Mouse (Mus musculus) cerebellum, adult 9-11 months (tissue): ENCODE measurements around the gene Adipor2.
"Not testable (repeated sequence)": the region's sequence is repeated elsewhere in the genome, so short reads cannot be mapped to it uniquely, and the experiment has no call there.

Experiments
- DNase-seq: peaks from one replicate; pipeline ENCODE4 v3.0.0; 2022

Gene Adipor2

DNA sequence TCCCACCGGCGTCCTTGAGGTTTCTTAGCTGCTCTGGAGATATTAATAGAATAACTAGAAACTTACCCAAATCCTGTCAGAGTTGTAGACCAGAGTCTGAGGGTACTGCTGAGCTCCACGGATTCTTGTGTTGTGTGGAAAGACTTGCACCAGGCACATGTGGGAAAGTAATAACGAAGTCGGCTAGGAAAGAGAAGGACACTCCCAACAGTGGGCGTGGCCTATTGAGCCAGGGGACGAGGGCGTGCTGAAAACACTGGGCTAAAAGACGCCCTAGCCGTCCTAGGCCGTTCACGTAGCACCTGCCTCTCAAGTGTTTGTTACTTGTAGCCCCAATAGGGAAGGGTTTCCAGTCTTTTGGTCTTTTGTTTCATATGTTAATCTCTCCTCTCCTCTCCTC is at the start of gene Adipor2:
Gene Adipor2, minus strand, starts transcription at position 351 of the 400 bp plus-strand sequence.
- no peak for DNase-seq

DNA sequence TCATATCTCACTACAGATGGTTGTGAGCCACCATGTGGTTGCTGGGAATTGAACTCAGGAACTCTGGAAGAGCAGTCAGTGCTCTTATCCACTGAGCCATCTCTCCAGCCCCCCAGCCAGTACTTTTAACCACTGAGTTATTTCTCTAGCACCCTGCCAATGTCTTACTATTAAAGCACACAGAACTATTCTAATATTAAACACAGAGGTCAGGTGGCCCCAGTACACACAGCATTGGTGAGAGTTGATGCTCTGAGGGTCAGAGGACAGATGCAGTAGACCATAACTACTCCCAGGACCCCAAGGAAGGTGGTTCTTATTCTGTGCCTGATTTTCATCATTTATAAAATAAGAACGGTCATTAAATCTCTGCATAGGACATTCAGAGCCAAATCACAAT is 48.7 kb upstream of the Adipor2 start:
- no peak for DNase-seq

DNA sequence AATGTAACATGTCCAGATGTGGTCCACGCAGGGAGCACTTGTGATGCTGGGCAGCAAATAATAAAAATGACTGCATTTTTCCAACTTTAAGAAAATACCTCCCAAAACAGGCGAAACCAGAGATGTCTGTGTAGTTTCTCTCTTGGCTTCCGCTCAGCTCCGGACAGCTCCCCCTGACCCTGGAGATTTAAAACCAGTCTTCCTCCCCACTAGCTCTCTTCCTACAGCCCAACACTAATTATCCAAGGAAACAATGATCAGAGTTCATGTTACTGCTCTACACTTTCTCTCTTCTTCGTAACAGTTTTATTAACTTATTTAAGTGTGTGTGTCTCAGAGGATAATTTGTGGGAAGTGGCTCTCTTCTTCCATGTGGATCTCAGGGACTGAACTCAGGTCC is 42.9 kb upstream of the Adipor2 start:
- no peak for DNase-seq

DNA sequence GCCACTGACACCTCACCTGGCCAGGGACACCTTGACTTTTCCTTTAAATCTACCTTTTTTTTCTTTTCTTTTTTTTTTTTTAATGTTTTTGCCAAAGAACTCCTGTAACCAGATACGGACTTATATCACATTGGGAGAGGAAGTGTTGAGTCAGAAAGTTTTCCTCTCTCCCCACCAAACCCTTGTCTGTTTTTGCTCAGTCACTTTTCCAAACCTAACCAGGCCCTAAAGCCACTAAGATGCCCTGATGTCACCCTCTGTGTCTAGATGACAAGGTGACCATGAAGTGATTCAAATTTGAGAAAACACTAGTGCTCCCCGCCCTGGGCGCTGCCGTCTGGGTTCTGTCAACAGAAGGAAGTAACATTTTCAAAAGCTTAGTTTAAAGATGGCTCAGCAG is 41.5 kb upstream of the Adipor2 start:
- no peak for DNase-seq

DNA sequence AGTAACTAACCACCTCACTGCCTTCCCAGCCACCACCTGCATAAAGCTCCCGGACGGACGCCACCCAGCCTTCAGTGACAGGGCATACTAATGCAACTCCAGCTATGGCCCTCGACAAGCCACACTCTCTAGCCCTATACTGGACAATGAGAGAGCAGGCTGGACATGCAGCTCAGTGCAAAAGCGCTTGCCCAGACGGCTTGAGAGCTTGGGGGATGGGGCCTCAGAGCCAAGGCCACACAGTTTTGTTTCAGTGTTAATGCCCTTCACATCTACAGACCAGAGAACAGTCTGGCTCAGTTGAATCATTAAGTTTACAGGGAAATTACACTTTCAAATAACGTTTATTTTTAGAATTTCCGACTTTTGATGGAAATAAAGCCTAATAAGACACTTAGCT is 40.7 kb upstream of the Adipor2 start:
- no peak for DNase-seq

DNA sequence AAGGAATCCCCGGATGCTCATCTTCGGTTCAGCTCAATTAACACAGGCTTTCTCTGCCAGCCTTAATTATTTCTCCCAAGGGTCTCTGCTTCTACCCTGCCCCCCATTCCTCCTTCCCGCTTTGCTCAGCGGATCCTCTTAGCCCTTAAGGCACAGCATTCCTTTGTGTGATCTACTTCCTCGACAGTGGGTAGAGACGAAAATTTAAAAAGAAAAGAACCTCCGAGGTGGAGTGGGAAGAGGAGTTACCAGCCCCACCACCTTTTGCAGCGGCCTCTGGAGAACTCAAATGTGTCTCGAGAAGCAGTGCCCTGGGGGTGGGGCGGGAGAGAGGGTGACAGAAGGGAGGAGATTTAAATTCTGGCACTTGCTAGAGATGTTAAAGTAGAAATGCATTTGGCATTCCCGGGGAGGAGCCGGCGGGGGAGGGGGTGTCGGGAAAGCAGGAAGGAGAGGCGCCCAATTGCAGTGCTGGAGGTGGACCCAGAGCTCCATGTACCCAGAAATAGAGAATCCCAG is 34.5 kb upstream of the Adipor2 start:
- DNase-seq, result peak; percentile 51

DNA sequence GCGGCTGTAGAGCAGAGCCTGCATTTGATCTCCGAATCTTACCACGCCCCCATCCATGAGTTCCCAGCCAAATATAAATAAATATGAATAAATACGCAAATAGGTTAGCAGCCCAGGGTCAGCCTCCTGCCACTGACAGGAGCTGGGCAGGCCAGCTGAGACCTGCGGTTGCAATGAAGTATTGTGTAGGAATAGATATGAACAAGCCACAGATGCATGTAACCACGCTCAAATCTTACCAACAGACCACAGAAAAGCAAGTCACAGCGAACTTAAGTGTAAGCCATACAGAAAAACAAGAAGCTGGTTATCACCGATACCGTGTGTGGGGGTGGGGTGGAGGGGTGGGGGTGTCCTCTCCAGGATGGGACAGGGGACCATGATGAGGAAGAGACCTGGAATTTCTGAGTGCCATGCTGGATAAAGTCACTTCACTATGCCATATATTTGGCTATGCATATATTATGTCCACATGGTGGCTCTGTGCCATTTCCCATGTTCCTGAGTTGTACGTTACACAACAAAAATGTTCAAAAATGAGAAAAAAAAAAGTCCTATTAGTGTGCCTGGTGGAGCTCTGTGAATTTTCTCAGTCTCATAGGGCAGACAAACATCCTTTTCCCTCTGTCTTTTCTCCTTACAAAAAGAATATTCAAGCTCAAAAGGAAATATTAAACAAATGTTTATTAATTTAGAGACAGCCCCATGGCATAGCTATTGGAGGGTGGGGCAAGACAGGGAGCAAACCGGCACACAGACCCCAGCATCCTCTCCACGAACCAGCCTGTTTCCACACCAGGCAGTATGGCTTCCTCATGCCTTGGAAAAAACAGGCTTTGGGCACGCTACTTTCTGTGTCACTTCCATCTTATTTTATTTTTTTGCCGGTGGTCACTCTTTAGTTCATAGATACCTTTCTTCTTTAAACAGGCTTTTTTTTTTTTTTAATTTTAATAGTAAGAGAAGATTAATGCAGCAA is 33.8 kb upstream of the Adipor2 start:
- DNase-seq, result no peak

DNA sequence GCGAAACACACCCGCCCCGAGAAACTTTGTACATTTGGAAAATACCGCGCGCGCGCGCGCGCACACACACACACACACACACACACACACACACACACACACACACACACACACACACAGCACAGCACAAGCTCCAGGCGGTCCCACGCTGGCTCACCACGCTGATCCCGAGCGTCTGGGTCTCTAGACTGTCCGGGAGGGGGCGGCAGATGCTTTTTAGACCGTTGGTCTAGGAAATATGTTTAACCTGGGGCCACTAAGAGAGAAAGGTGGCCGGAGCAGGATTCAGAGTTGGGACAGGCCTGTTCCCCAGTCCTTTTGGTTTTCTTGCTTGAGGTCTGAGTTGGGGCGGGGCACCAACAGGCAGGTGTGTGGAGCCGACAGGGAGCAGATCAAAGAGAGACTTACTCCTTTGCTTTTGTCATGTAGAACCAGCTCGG is 31.6 kb upstream of the Adipor2 start:
- no peak for DNase-seq

- DNase-seq, result no peak
Measured at GRCm38 (mm10) chr6:119448321-119449059, 31.0 kb upstream of the Adipor2 start.

GRCm38 (mm10) chr6:119445671-119446607 is 28.4 kb upstream of the Adipor2 start:
- no peak for DNase-seq

GRCm38 (mm10) chr6:119443742-119444645 is 26.5 kb upstream of the Adipor2 start:
- DNase-seq, result peak; percentile 76

DNA sequence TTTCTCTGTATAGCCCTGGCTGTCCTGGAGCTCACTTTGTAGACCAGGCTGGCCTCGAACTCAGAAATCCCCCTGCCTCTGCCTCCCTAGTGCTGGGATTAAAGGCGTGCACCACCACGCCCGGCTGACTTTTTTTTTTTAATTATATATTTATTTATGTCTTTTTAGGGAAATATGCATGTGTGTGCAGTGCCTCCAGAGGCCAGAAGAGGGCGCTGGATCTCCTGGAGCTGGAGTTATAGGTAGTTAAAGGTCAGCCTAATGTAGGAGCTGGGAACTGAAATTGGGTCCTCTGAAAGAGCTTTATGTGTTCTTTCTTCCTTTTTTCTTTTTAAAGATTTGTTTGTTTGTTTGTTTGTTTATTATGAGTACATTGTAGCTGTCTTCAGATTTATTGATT is 25.2 kb upstream of the Adipor2 start:
- not testable (repeated sequence) for DNase-seq

- DNase-seq, result no peak
Measured at GRCm38 (mm10) chr6:119437894-119438761, 20.6 kb upstream of the Adipor2 start.

DNA sequence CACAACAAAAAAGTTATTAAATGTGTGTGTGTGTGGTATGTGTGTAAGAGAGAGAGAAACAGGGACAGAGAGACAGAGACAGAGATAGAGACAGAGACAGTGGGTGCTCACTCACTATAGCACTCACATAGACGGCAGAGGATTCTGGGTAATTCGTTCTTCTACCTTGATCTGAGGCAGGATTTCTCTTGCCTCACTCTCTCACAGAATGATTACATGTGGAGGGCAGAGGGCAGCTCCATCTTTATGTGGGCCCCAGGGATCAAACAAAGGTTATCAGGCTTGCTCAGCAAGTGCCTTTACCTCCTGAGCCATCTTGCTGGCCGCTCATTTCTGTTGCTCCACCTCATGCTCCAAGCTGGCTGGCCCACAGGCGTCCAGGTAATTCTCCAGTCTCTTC is 16.9 kb upstream of the Adipor2 start:
- DNase-seq, result no peak

DNA sequence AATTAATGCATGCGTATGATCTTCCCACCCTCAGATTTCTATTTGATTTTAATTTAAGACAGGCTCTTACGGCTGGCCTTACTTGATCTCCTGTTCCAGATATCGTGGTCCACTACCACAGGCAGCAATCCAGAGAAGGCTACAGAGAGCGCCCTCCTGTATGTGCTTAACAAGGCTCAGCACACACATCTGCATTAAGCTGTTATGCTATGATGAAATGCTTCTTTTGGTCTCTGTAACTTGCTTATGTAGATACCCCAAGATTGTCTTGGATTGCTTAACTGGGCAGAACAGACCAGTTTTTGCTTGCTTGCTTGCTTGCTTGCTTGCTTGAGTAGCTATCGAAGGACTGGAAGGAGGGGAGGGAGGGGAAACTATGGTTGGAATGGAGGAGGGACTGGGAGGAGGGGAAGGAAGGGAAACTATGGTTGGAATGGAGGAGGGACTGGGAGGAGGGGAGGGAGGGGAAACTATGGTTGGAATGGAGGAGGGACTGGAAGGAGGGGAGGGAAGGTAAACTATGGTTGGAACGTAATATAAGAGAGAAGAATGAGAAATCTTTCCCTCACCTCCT is 14.3 kb upstream of the Adipor2 start:
- no peak for DNase-seq

- peak; percentile 45 for DNase-seq
Measured at GRCm38 (mm10) chr6:119430508-119430907, 13.0 kb upstream of the Adipor2 start.

- no peak for DNase-seq
Measured at GRCm38 (mm10) chr6:119429311-119429710, 11.8 kb upstream of the Adipor2 start.

DNA sequence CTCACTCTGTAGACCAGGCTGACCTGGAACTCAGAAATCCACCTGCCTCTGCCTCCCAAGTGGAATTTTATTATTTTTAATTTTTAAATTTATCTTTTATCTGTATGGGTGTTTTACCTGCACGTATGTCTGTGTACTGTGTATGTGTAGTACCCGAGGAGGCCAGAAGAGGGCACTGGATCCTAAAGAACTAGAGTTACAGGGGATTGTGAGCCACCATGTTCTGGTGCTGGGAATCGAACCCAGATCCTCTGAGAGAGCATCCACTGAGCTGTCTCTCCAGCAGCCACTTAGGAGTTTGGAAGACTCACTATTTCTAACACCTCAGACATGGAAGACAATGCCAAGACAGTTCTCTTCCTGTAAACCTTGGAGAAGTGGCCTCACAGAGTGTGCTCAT is 11.1 kb upstream of the Adipor2 start:
- no peak for DNase-seq

- no peak for DNase-seq
Measured at GRCm38 (mm10) chr6:119421001-119421400, 3.5 kb upstream of the Adipor2 start.

GRCm38 (mm10) chr6:119420357-119420756 is 2.9 kb upstream of the Adipor2 start:
- no peak for DNase-seq
